Comparison of ENCODE assay signal across 8 mouse cellular contexts in the genomic region with DNA sequence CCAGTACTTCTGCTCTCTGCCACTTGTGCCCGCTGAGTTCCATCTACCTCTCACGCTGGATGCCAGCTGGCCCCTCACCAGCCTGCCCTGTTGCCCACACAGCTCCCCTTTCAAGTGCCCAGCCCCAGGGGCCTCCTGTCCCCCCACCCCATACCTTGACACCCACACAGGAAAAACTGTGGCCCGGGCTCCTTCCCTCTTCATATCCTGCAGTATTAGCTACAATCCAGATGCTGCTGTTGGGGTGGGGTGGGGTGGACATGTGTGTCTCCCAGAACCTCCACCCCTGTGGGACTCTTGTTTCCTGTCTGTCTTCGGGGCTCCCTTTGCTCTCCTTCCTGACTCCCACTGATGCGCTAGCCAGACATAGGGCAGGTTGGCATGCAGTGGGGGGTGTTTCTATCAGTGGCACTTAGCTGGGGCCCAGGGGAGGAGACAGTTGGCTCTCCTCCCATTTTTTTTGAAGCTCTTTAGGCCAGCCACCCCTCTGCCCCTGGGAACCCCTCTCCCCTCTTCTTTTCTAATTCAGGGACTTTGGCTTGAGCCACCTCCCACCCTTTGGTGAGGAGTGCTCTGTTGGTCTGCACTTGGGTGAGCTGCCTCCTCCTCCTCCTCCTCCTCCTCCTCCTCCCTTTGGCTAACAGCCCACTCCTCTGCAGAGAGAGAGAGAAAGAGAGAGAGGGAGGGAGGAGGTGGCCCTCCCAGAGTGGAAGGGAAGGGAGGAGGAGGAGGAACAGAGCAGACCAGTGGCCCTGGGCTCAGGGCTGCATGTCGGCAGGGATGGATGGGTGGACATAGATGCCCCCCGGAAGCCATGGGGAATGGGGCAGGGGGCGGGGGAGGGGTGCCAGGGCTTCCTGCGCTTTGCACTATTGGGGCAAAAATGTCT. TPM values are rescaled to one million over a fixed set of nuclear protein-coding genes. Genes with fewer than 3 reads are reported as not detected.
A peak's percentile ranks its signal among the peaks of the same experiment; 100 is the strongest.
DNase-seq lines count a peak whose midpoint lies in the region; ATAC-seq lines count a peak whose summit lies in the region.

No protein-coding gene starts in this region.

- DNase-seq in cerebellum, adult 18-20 months, result peak; percentile 26 to 31
- no peak for DNase-seq in cerebellum, adult 8-10 months
- DNase-seq in spleen, postnatal 36 days (ENCODE audit: low spot score in 2 of 2), result no peak
- DNase-seq in left cerebral cortex, postnatal 14 days (ENCODE audit: low spot score in 2 of 2), result no peak

- peak overlapping the region; percentile 30 for H3K27ac ChIP-seq in embryonic facial prominence, embryonic 12.5 days
- H3K27ac ChIP-seq in heart, embryonic 15.5 days, result peak overlapping the region; percentile 95
- peak overlapping the region; percentile 4 for H3K27ac ChIP-seq in kidney, embryonic 16.5 days (ENCODE audit: low read length)
- peak overlapping the region; percentile 60; the same call in 1 of the 2 replicates for H3K27ac ChIP-seq in neural tube, embryonic 14.5 days (ENCODE audit: low read depth, low read length)

- WGBS in embryonic facial prominence, embryonic 12.5 days, result 42% methylated on average over 7 of the region's 9 CpGs
- 35% methylated on average over 9 of the region's 9 CpGs for WGBS in heart, embryonic 15.5 days
- WGBS in kidney, embryonic 16.5 days, result 27% methylated on average over 9 of the region's 9 CpGs
- 26% methylated on average over 7 of the region's 9 CpGs for WGBS in neural tube, embryonic 14.5 days

- no peak overlapping the region for H3K4me3 ChIP-seq in embryonic facial prominence, embryonic 12.5 days
- no peak overlapping the region for H3K4me3 ChIP-seq in heart, embryonic 15.5 days
- no peak overlapping the region for H3K4me3 ChIP-seq in kidney, embryonic 16.5 days (ENCODE audit: low read length)
- no peak overlapping the region for H3K4me3 ChIP-seq in neural tube, embryonic 14.5 days (ENCODE audit: low read depth, low read length)

- no peaks in the 10 kb centered on the region for H3K9me3 ChIP-seq in embryonic facial prominence, embryonic 12.5 days
- H3K9me3 ChIP-seq in heart, embryonic 15.5 days (replicated peaks), result no peaks in the 10 kb centered on the region
- no peaks in the 10 kb centered on the region for H3K9me3 ChIP-seq in kidney, embryonic 16.5 days (ENCODE audit: low read length)
- H3K9me3 ChIP-seq in neural tube, embryonic 14.5 days (ENCODE audit: control insufficient read depth, low read length), result no peaks in the 10 kb centered on the region

- intact Hi-C loops in left cerebral cortex, postnatal 14 days (cut with DNase I), result no loop called here

- peaks cover 51% of the 10 kb centered on the region for H3K36me3 ChIP-seq in embryonic facial prominence, embryonic 12.5 days
- peaks cover 59% of the 10 kb centered on the region for H3K36me3 ChIP-seq in heart, embryonic 15.5 days
- peaks cover 31% of the 10 kb centered on the region for H3K36me3 ChIP-seq in kidney, embryonic 16.5 days (ENCODE audit: insufficient read depth, low read length)
- H3K36me3 ChIP-seq in neural tube, embryonic 14.5 days (ENCODE audit: control insufficient read depth, insufficient read depth, low read length), result peaks cover 54% of the 10 kb centered on the region

- no peak overlapping the region for H3K4me2 ChIP-seq in embryonic facial prominence, embryonic 12.5 days (replicated peaks)
- peak overlapping the region; percentile 19; the same call in 1 of the 2 replicates for H3K4me2 ChIP-seq in heart, embryonic 15.5 days
- no peak overlapping the region for H3K4me2 ChIP-seq in kidney, embryonic 16.5 days (replicated peaks; ENCODE audit: low read depth, low read length)
- H3K4me2 ChIP-seq in neural tube, embryonic 14.5 days (ENCODE audit: low read depth, low read length), result no peak overlapping the region

- peaks cover 37% of the 10 kb centered on the region for H3K4me1 ChIP-seq in embryonic facial prominence, embryonic 12.5 days
- peaks cover 76% of the 10 kb centered on the region for H3K4me1 ChIP-seq in heart, embryonic 15.5 days (replicated peaks)
- peaks cover 49% of the 10 kb centered on the region for H3K4me1 ChIP-seq in kidney, embryonic 16.5 days (ENCODE audit: insufficient read depth, low read length)
- H3K4me1 ChIP-seq in neural tube, embryonic 14.5 days (ENCODE audit: control insufficient read depth, insufficient read depth, low read length), result peaks cover 36% of the 10 kb centered on the region

- no peak for ATAC-seq in embryonic facial prominence, embryonic 12.5 days (ENCODE audit: insufficient number of reproducible peaks, insufficient read depth, low FRiP score, low TSS enrichment)
- ATAC-seq in heart, embryonic 15.5 days (replicated peaks; ENCODE audit: insufficient number of reproducible peaks, insufficient read depth, low FRiP score, low read depth), result peak; percentile 21; the same call in 1 of the 2 replicates
- ATAC-seq in kidney, embryonic 16.5 days (ENCODE audit: low FRiP score, low TSS enrichment), result peak; percentile 25; the same call in 1 of the 2 replicates
- ATAC-seq in neural tube, embryonic 14.5 days (ENCODE audit: low read depth), result peak; percentile 33; the same call in 1 of the 2 replicates

- 0 out of 2 replicates have a peak overlapping the region, but pooled peaks have one; percentile 7 for H3K9ac ChIP-seq in embryonic facial prominence, embryonic 12.5 days
- H3K9ac ChIP-seq in heart, embryonic 15.5 days, result peak overlapping the region; percentile 19; the same call in 1 of the 2 replicates
- no peak overlapping the region for H3K9ac ChIP-seq in kidney, embryonic 16.5 days (replicated peaks; ENCODE audit: low read length)
- no peak overlapping the region for H3K9ac ChIP-seq in neural tube, embryonic 14.5 days (replicated peaks; ENCODE audit: low read depth, low read length)

- no peaks in the 10 kb centered on the region for H3K27me3 ChIP-seq in embryonic facial prominence, embryonic 12.5 days
- H3K27me3 ChIP-seq in heart, embryonic 15.5 days, result no peaks in the 10 kb centered on the region
- no peaks in the 10 kb centered on the region for H3K27me3 ChIP-seq in kidney, embryonic 16.5 days (ENCODE audit: insufficient read depth, low read length)
- H3K27me3 ChIP-seq in neural tube, embryonic 14.5 days (ENCODE audit: control insufficient read depth, insufficient read depth, low read length), result no peaks in the 10 kb centered on the region

RNA-seq across cellular contexts. Expression of gene Nr1d1, which starts 9.5 kb away (rescaled TPM):
- polyA plus RNA-seq in embryonic facial prominence, embryonic 12.5 days (2016; fragmentation: Nextera tagmentation; extraction: Ambion mirVana), result 1.6 and 1.7 TPM in 2 replicates
- polyA plus RNA-seq in heart, embryonic 15.5 days (2015; fragmentation: Nextera tagmentation; extraction: Ambion mirVana), result 7.0 and 7.5 TPM in 2 replicates
- polyA plus RNA-seq in kidney, embryonic 16.5 days (2015; fragmentation: Nextera tagmentation; extraction: Ambion mirVana), result 2.2 and 2.4 TPM in 2 replicates
- polyA plus RNA-seq in neural tube, embryonic 14.5 days (2014; fragmentation: Nextera tagmentation; extraction: Ambion mirVana), result 3.8 and 3.9 TPM in 2 replicates
- 10 to 100 TPM; 82.0 to 85.4 TPM for total RNA-seq in left cerebral cortex, postnatal 14 days (2021)

RNA-seq across cellular contexts. Expression of gene Thra, which starts 25.2 kb away (rescaled TPM):
- 29.1 and 34.3 TPM in 2 replicates for polyA plus RNA-seq in embryonic facial prominence, embryonic 12.5 days (2016; fragmentation: Nextera tagmentation; extraction: Ambion mirVana)
- polyA plus RNA-seq in heart, embryonic 15.5 days (2015; fragmentation: Nextera tagmentation; extraction: Ambion mirVana), result 34.8 and 39.5 TPM in 2 replicates
- polyA plus RNA-seq in kidney, embryonic 16.5 days (2015; fragmentation: Nextera tagmentation; extraction: Ambion mirVana), result 24.4 and 25.9 TPM in 2 replicates
- 148 and 186 TPM in 2 replicates for polyA plus RNA-seq in neural tube, embryonic 14.5 days (2014; fragmentation: Nextera tagmentation; extraction: Ambion mirVana)
- 1,000 to 10,000 TPM in 1 of 2 experiments, 100 to 1,000 TPM in 1; 962 to 1,004 TPM for total RNA-seq in left cerebral cortex, postnatal 14 days (2021)

RNA-seq across cellular contexts. Expression of gene Msl1, which starts 29.7 kb away (rescaled TPM):
- polyA plus RNA-seq in embryonic facial prominence, embryonic 12.5 days (2016; fragmentation: Nextera tagmentation; extraction: Ambion mirVana), result 35.2 and 35.6 TPM in 2 replicates
- 15.5 and 17.2 TPM in 2 replicates for polyA plus RNA-seq in heart, embryonic 15.5 days (2015; fragmentation: Nextera tagmentation; extraction: Ambion mirVana)
- 23.7 and 24.2 TPM in 2 replicates for polyA plus RNA-seq in kidney, embryonic 16.5 days (2015; fragmentation: Nextera tagmentation; extraction: Ambion mirVana)
- 24.2 and 26.9 TPM in 2 replicates for polyA plus RNA-seq in neural tube, embryonic 14.5 days (2014; fragmentation: Nextera tagmentation; extraction: Ambion mirVana)
- 100 to 1,000 TPM; 168 to 170 TPM for total RNA-seq in left cerebral cortex, postnatal 14 days (2021)

RNA-seq across cellular contexts. Expression of gene Med24, which starts 36.4 kb away (rescaled TPM):
- polyA plus RNA-seq in embryonic facial prominence, embryonic 12.5 days (2016; fragmentation: Nextera tagmentation; extraction: Ambion mirVana), result 70.4 and 73.6 TPM in 2 replicates
- 33.5 and 43.0 TPM in 2 replicates for polyA plus RNA-seq in heart, embryonic 15.5 days (2015; fragmentation: Nextera tagmentation; extraction: Ambion mirVana)
- polyA plus RNA-seq in kidney, embryonic 16.5 days (2015; fragmentation: Nextera tagmentation; extraction: Ambion mirVana), result 71.4 and 73.9 TPM in 2 replicates
- polyA plus RNA-seq in neural tube, embryonic 14.5 days (2014; fragmentation: Nextera tagmentation; extraction: Ambion mirVana), result 52.3 and 59.4 TPM in 2 replicates
- total RNA-seq in left cerebral cortex, postnatal 14 days (2021), result 100 to 1,000 TPM in 1 of 2 experiments, 10 to 100 TPM in 1; 96.3 to 114 TPM

RNA-seq across cellular contexts. Expression of gene Casc3, which starts 39.0 kb away (rescaled TPM):
- 53.9 and 54.0 TPM in 2 replicates for polyA plus RNA-seq in embryonic facial prominence, embryonic 12.5 days (2016; fragmentation: Nextera tagmentation; extraction: Ambion mirVana)
- polyA plus RNA-seq in heart, embryonic 15.5 days (2015; fragmentation: Nextera tagmentation; extraction: Ambion mirVana), result 21.3 and 27.6 TPM in 2 replicates
- polyA plus RNA-seq in kidney, embryonic 16.5 days (2015; fragmentation: Nextera tagmentation; extraction: Ambion mirVana), result 36.2 and 41.0 TPM in 2 replicates
- polyA plus RNA-seq in neural tube, embryonic 14.5 days (2014; fragmentation: Nextera tagmentation; extraction: Ambion mirVana), result 47.9 and 54.1 TPM in 2 replicates
- 10 to 100 TPM; 53.1 to 54.6 TPM for total RNA-seq in left cerebral cortex, postnatal 14 days (2021)

Comparison
In these comparisons a context has a peak if more than half of its experiments do, and no peak if none do; other contexts are left out.
1. DNase-seq: peak in cerebellum, adult 18-20 months (2 of 2); none in cerebellum, adult 8-10 months (single experiment), spleen, postnatal 36 days (0 of 2) and left cerebral cortex, postnatal 14 days (0 of 2).
2. H3K27ac ChIP-seq: peak in every context shown above with its lines; median percentile 95 in heart, embryonic 15.5 days; 60 in neural tube, embryonic 14.5 days; 30 in embryonic facial prominence, embryonic 12.5 days; 4 in kidney, embryonic 16.5 days.
3. H3K9ac ChIP-seq: peak in embryonic facial prominence, embryonic 12.5 days (single experiment) and heart, embryonic 15.5 days (single experiment); none in kidney, embryonic 16.5 days (single experiment) and neural tube, embryonic 14.5 days (single experiment).